Mouse (Mus musculus): ENCODE data around the gene Tas2r140.

Tas2r140 gene

GRCm38 (mm10) chr6:133055716-133056115 is at the start of gene Tas2r140:
Tas2r140 (minus strand) TSS chr6:133055816.
- DNase-seq (ENCODE audit: low spot score): no peak

DNA sequence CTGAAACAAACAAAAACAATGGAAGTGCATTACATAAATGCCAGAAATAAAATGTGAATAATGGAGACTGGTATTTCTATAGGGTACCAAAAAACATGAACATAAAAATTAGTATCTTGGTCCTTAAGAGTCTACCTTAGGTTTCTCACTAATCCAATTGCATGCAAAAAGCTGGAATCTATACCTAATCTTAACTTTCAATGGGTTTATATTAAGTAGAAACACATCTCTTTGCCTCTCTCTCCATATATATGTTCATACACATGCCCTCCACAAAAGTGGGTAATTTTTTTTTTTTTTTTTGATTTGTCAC is 48.9 kb upstream of the Tas2r140 start, which contains the start of gene Smim10l1:
Gene Smim10l1 (plus strand): TSS at position 301 of the 313 bp plus-strand sequence.
- DNase-seq (ENCODE audit: low spot score): no peak

DNA sequence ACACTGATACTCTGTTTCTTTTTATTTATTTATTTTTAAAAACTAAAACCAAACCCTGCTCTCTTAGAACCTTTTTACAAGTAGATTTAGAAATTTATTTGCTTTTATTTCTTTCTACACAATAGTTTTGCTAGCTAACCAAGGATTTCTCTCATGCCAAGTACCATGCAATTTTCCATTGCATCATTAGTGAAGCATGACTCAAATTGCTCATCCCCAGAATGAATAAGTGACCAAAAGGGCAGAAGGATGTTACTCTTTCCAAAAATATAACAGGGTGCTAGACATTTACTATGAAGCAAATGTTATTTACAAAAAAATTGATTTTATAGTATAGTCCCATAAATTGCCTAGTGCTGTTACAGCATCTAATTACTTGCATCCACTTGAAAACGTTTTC is 46.8 kb upstream of the Tas2r140 start:
- no peak for DNase-seq (ENCODE audit: low spot score)

- DNase-seq (ENCODE audit: low spot score): no peak
Observed at GRCm38 (mm10) chr6:133092226-133092625, 36.6 kb upstream of the Tas2r140 start.

DNA sequence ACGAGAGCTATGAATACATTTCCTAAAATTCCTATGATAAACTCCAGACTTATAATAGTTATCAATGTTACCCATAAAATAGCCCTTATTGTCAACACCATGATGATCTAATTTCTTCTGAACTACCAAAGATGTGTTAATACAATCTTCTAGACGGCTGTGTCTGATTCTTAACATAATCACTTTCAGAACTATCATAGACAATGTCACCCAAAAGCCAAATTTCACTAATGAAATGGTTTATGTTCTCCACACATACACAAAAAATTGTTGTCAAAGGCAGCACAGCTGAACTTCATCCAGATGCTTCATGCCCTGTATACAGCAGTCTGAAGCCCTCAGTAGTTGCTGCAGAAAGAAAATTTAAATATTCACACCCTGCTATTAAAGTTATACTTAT is 18.6 kb downstream of the Tas2r140 start, which contains the start of gene Tas2r103:
Gene Tas2r103 (minus strand): TSS at position 101 of the 400 bp plus-strand sequence.
- DNase-seq (ENCODE audit: low spot score): no peak

All from spleen, adult 12 weeks (tissue).